ENCODE assay signal across 27 mouse cellular contexts in genomic region chr6:126907378-126907777, GRCm38 (mm10). TPM values are rescaled to one million over a fixed set of nuclear protein-coding genes. Genes with fewer than 3 reads are reported as not detected.
DNase-seq lines count a peak whose midpoint lies in the region; ATAC-seq and TF ChIP-seq lines count a peak whose summit lies in the region.
"Had no signal": no experiment of that assay in that cellular context is flagged by ENCODE, and none has a peak within 500 bp of the region (broad histone marks: within the 10 kb centered on the region; RNA-seq: fewer than 3 reads in every experiment).

No protein-coding gene starts in this region.

- no peaks in the 10 kb centered on the region for H3K36me3 ChIP-seq in embryonic facial prominence, embryonic 14.5 days (ENCODE audit: control insufficient read depth, insufficient read depth, low read length)
- H3K36me3 ChIP-seq in embryonic facial prominence, embryonic 10.5 days (replicated peaks): no peaks in the 10 kb centered on the region
- no peaks in the 10 kb centered on the region for H3K36me3 ChIP-seq in CH12.LX (replicated peaks in 1 of 2; ENCODE audit: control insufficient read depth in 1 of 2, insufficient read depth in 1 of 2, low read length in 1 of 2)
- H3K36me3 ChIP-seq: G1E had no signal

- no peak overlapping the region for H3K4me3 ChIP-seq in embryonic facial prominence, embryonic 14.5 days (ENCODE audit: low read depth, low read length)
- no peak overlapping the region for H3K4me3 ChIP-seq in embryonic facial prominence, embryonic 10.5 days
- peak overlapping the region; percentile 59 to 81 (median 74) for H3K4me3 ChIP-seq in CH12.LX (replicated peaks in 1 of 3; ENCODE audit: low read depth in 2 of 3, low read length in 2 of 3, poor library complexity in 1 of 3)
- no peak overlapping the region for H3K4me3 ChIP-seq in brown adipose tissue, adult 24 weeks (ENCODE audit: insufficient read depth, low read depth, low read length)

- WGBS in embryonic facial prominence, embryonic 14.5 days: 67% methylated on average over 4 of the region's 5 CpGs
- WGBS in embryonic facial prominence, embryonic 10.5 days: 76% methylated on average over 4 of the region's 5 CpGs

- in situ Hi-C loops in CH12.LX (cut with MboI; ENCODE audit: low pct_ligation_motif_present, low pct_unique_long_range_greater_than_20kb, low sequenced_read_pairs): no loop called here

- peak; percentile 4 for DNase-seq in embryonic facial prominence, embryonic 14.5 days (ENCODE audit: low spot score)
- no peak for DNase-seq in embryonic facial prominence, embryonic 10.5 days (ENCODE audit: low spot score)
- peak; percentile 72 for DNase-seq in CH12.LX (ENCODE audit: extremely low read depth)
- no peak for DNase-seq in B cell, adult 2 months
- DNase-seq in thymus, postnatal 4 days: no peak
- DNase-seq: adrenal gland, adult 2 months; adrenal gland, adult 8-10 months; adrenal gland, postnatal 10 days; adrenal gland, postnatal 14 days; adrenal gland, postnatal 25 days; adrenal gland, postnatal 36 days; cerebellum, adult 11 months; cerebellum, adult 11-12 months; cerebellum, adult 18-20 months; cerebellum, adult 2 months; cerebellum, adult 8-10 months; cerebellum, adult 9-10 months had no signal

- H3K79me2 ChIP-seq in CH12.LX (replicated peaks; ENCODE audit: control insufficient read depth, extremely low read depth, insufficient read depth, poor library complexity, severe bottlenecking): 0 out of 2 replicates have a peak, but pooled peaks cover 4% of the 10 kb centered on the region

- H3K27me3 ChIP-seq in embryonic facial prominence, embryonic 14.5 days (replicated peaks; ENCODE audit: control insufficient read depth, insufficient read depth, low read length): no peaks in the 10 kb centered on the region
- H3K27me3 ChIP-seq in embryonic facial prominence, embryonic 10.5 days (replicated peaks; ENCODE audit: low read depth, poor library complexity, severe bottlenecking): no peaks in the 10 kb centered on the region
- H3K27me3 ChIP-seq in CH12.LX (replicated peaks): no peaks in the 10 kb centered on the region
- H3K27me3 ChIP-seq: Patski had no signal

- no peak for TF ChIP-seq RAD21 in CH12.LX (IDR thresholded peaks at IDR 0.05; ENCODE audit: low read depth, low read length)

- H3K4me1 ChIP-seq in embryonic facial prominence, embryonic 14.5 days (ENCODE audit: control insufficient read depth, insufficient read depth, low read length): no peaks in the 10 kb centered on the region
- H3K4me1 ChIP-seq in embryonic facial prominence, embryonic 10.5 days: peaks cover 3% of the 10 kb centered on the region; the same call in 1 of the 2 replicates
- H3K4me1 ChIP-seq in CH12.LX (ENCODE audit: control insufficient read depth in 1 of 2, insufficient read depth in 2 of 2): peaks cover 12 to 34% of the 10 kb centered on the region in 2 experiments; a peak in 3 of 4 replicates
- no peaks in the 10 kb centered on the region for H3K4me1 ChIP-seq in brown adipose tissue, adult 24 weeks (ENCODE audit: control insufficient read depth, insufficient read depth, insufficient read length, low read length)

- TF ChIP-seq POLR2A in CH12.LX (IDR thresholded peaks at IDR 0.05; ENCODE audit: low read depth, low read length): peak; percentile 67

- no peak for TF ChIP-seq CTCF in CH12.LX (conservative IDR thresholded peaks at IDR 0.05 in 1 of 2, IDR thresholded peaks at IDR 0.05 in 1 of 2; ENCODE audit: low read depth in 2 of 2, low read length in 2 of 2)

- TF ChIP-seq EP300 in CH12.LX (IDR thresholded peaks at IDR 0.05; ENCODE audit: low read length): peak; percentile 5; the same call in 1 of the 2 replicates

- H3K4me2 ChIP-seq in embryonic facial prominence, embryonic 14.5 days (ENCODE audit: low read depth, low read length): no peak overlapping the region
- H3K4me2 ChIP-seq in CH12.LX (ENCODE audit: insufficient read depth, low read depth, poor library complexity, severe bottlenecking): peak overlapping the region; percentile 80

- H3K9ac ChIP-seq in embryonic facial prominence, embryonic 14.5 days (ENCODE audit: low read depth, low read length): no peak overlapping the region
- peak overlapping the region; percentile 81 for H3K9ac ChIP-seq in CH12.LX (ENCODE audit: insufficient read depth, low read depth)

- no peak for ATAC-seq in embryonic facial prominence, embryonic 14.5 days (ENCODE audit: low read depth)
- ATAC-seq: activated CD4-positive, CD25-positive, alpha-beta regulatory T cell, adult 4 months; CD4-positive, CD25-positive, alpha-beta regulatory T cell, adult 4 months; Patski had no signal

- dilution Hi-C loops in CH12.LX (cut with MboI; ENCODE audit: extremely low pct_ligation_motif_present, extremely low pct_unique_long_range_greater_than_20kb, low sequenced_read_pairs): no loop called here

- H3K27ac ChIP-seq in embryonic facial prominence, embryonic 14.5 days (replicated peaks; ENCODE audit: low read depth, low read length): no peak overlapping the region
- H3K27ac ChIP-seq in embryonic facial prominence, embryonic 10.5 days (replicated peaks): no peak overlapping the region
- peak overlapping the region; percentile 72 for H3K27ac ChIP-seq in CH12.LX (ENCODE audit: insufficient read depth, low read depth)
- H3K27ac ChIP-seq in brown adipose tissue, adult 24 weeks (replicated peaks; ENCODE audit: low read depth, low read length): peak overlapping the region; percentile 74

- H3K9me3 ChIP-seq in embryonic facial prominence, embryonic 14.5 days (ENCODE audit: control insufficient read depth, low read length): no peaks in the 10 kb centered on the region
- H3K9me3 ChIP-seq in embryonic facial prominence, embryonic 10.5 days: no peaks in the 10 kb centered on the region
- H3K9me3 ChIP-seq in CH12.LX (replicated peaks; ENCODE audit: low read length): no peaks in the 10 kb centered on the region
- H3K9me3 ChIP-seq: G1E had no signal

TF ChIP-seq in CH12.LX, 34 proteins besides CTCF, POLR2A, EP300 and RAD21 (continues in another document):
- TF ChIP-seq GABPA (IDR thresholded peaks at IDR 0.05; ENCODE audit: insufficient replicate concordance, low read depth, low read length) (no peak), MEF2A (IDR thresholded peaks at IDR 0.05; ENCODE audit: borderline replicate concordance, low read depth, low read length) (peak; percentile 13; the same call in 1 of the 2 replicates), POLR2AphosphoS2 (IDR thresholded peaks at IDR 0.05; ENCODE audit: low read depth, low read length) (0 out of 2 replicates have a peak, but pooled peaks have one; percentile 45), MXI1 (IDR thresholded peaks at IDR 0.05; ENCODE audit: low read depth, low read length) (peak; percentile 23; the same call in 1 of the 2 replicates), CHD1 (IDR thresholded peaks at IDR 0.05; ENCODE audit: low read depth, low read length) (peak; percentile 35; the same call in 1 of the 2 replicates), HCFC1 (IDR thresholded peaks at IDR 0.05; ENCODE audit: low read depth, low read length) (peak; percentile 56), SIN3A (IDR thresholded peaks at IDR 0.05; ENCODE audit: low read length) (0 out of 2 replicates have a peak, but pooled peaks have one; percentile 52), NELFE (IDR thresholded peaks at IDR 0.05; ENCODE audit: low read depth, low read length) (peak; percentile 80), ZNF384 (IDR thresholded peaks at IDR 0.05; ENCODE audit: low read depth, low read length) (peak; percentile 80)

RNA-seq across cellular contexts. Expression of gene Dyrk4, which starts 14.3 kb away (rescaled TPM):
- polyA plus RNA-seq in embryonic facial prominence, embryonic 14.5 days (2014; fragmentation: Nextera tagmentation; extraction: Ambion mirVana): 0.30 and 0.35 TPM in 2 replicates
- polyA plus RNA-seq in embryonic facial prominence, embryonic 10.5 days (2016; fragmentation: Nextera tagmentation; extraction: Ambion mirVana): not detected in 2 replicates
- total RNA-seq in CH12.LX (2012; rRNA removed) (8.8 and 13.1 TPM in 2 replicates), CH12.LX (2014; rRNA removed) (7.3 and 7.8 TPM in 2 replicates)
- 30.0 and 30.3 TPM in 2 replicates for polyA plus RNA-seq in CH12.LX (2012; ENCODE audit: insufficient read length, low read depth)
- not detected in 2 replicates for polyA plus RNA-seq in brown adipose tissue, adult 24 weeks (2012; ENCODE audit: insufficient read depth, insufficient read length, missing spikeins)
- total RNA-seq: adrenal gland, adult 18-20 months; adrenal gland, adult 2 months; adrenal gland, adult 8-10 months; adrenal gland, postnatal 25 days; adrenal gland, postnatal 4 days; G1E; MEL had no signal
- polyA plus RNA-seq: adrenal gland, adult 2 months; brain, embryonic 14.5 days; G1E; Patski had no signal

RNA-seq across cellular contexts. Expression of gene Rad51ap1, which starts 32.0 kb away (rescaled TPM):
- polyA plus RNA-seq in embryonic facial prominence, embryonic 14.5 days (2014; fragmentation: Nextera tagmentation; extraction: Ambion mirVana): 41.3 and 47.6 TPM in 2 replicates
- 76.9 and 79.3 TPM in 2 replicates for polyA plus RNA-seq in embryonic facial prominence, embryonic 10.5 days (2016; fragmentation: Nextera tagmentation; extraction: Ambion mirVana)
- total RNA-seq in CH12.LX (2012; rRNA removed) (30.0 and 39.2 TPM in 2 replicates), CH12.LX (2014; rRNA removed) (84.1 and 87.9 TPM in 2 replicates)
- polyA plus RNA-seq in CH12.LX (2012; ENCODE audit: insufficient read length, low read depth): 79.1 and 118 TPM in 2 replicates
- polyA plus RNA-seq in brown adipose tissue, adult 24 weeks (2012; ENCODE audit: insufficient read depth, insufficient read length, missing spikeins): 1.3 TPM in 1 of 2 replicates, not detected in the other

RNA-seq across cellular contexts. Expression of gene D6Wsu163e, which starts 32.4 kb away (rescaled TPM):
- polyA plus RNA-seq in embryonic facial prominence, embryonic 14.5 days (2014; fragmentation: Nextera tagmentation; extraction: Ambion mirVana): 15.2 TPM in 2 replicates
- polyA plus RNA-seq in embryonic facial prominence, embryonic 10.5 days (2016; fragmentation: Nextera tagmentation; extraction: Ambion mirVana): 11.0 and 13.1 TPM in 2 replicates
- total RNA-seq in CH12.LX (2012; rRNA removed) (18.7 and 26.5 TPM in 2 replicates), CH12.LX (2014; rRNA removed) (42.0 and 42.7 TPM in 2 replicates)
- polyA plus RNA-seq in CH12.LX (2012; ENCODE audit: insufficient read length, low read depth): 26.6 and 31.1 TPM in 2 replicates
- 15.9 and 23.6 TPM in 2 replicates for polyA plus RNA-seq in brown adipose tissue, adult 24 weeks (2012; ENCODE audit: insufficient read depth, insufficient read length, missing spikeins)

RNA-seq across cellular contexts. Expression of gene Akap3, which starts 54.5 kb away (rescaled TPM):
- polyA plus RNA-seq in embryonic facial prominence, embryonic 14.5 days (2014; fragmentation: Nextera tagmentation; extraction: Ambion mirVana): 0.12 TPM in 1 of 2 replicates, not detected in the other
- 0.06 and 0.09 TPM in 2 replicates for polyA plus RNA-seq in embryonic facial prominence, embryonic 10.5 days (2016; fragmentation: Nextera tagmentation; extraction: Ambion mirVana)
- 0.63 and 2.0 TPM in 2 replicates for total RNA-seq in CH12.LX (2012; rRNA removed)
- total RNA-seq in CH12.LX (2014; rRNA removed): 1.2 and 1.6 TPM in 2 replicates
- polyA plus RNA-seq in CH12.LX (2012; ENCODE audit: insufficient read length, low read depth): 2.0 TPM in 2 replicates
- polyA plus RNA-seq in brown adipose tissue, adult 24 weeks (2012; ENCODE audit: insufficient read depth, insufficient read length, missing spikeins): not detected in 2 replicates
- total RNA-seq: adrenal gland, adult 18-20 months; adrenal gland, adult 2 months; adrenal gland, adult 8-10 months; adrenal gland, postnatal 14 days; adrenal gland, postnatal 25 days; adrenal gland, postnatal 36 days; adrenal gland, postnatal 4 days; MEL had no signal
- polyA plus RNA-seq: activated CD4-positive, CD25-positive, alpha-beta regulatory T cell, adult 4 months; C2C12; CD4-positive, CD25-positive, alpha-beta regulatory T cell, adult 4 months; G1E; Patski had no signal

RNA-seq across cellular contexts. Expression of gene Ndufa9, which starts 58.4 kb away (rescaled TPM):
- 186 and 187 TPM in 2 replicates for polyA plus RNA-seq in embryonic facial prominence, embryonic 14.5 days (2014; fragmentation: Nextera tagmentation; extraction: Ambion mirVana)
- 192 and 195 TPM in 2 replicates for polyA plus RNA-seq in embryonic facial prominence, embryonic 10.5 days (2016; fragmentation: Nextera tagmentation; extraction: Ambion mirVana)
- total RNA-seq in CH12.LX (2012; rRNA removed) (141 and 159 TPM in 2 replicates), CH12.LX (2014; rRNA removed) (146 and 159 TPM in 2 replicates)
- 151 and 157 TPM in 2 replicates for polyA plus RNA-seq in CH12.LX (2012; ENCODE audit: insufficient read length, low read depth)
- 523 and 772 TPM in 2 replicates for polyA plus RNA-seq in brown adipose tissue, adult 24 weeks (2012; ENCODE audit: insufficient read depth, insufficient read length, missing spikeins)

Comparison
In these comparisons a context has a peak if more than half of its experiments do, and no peak if none do; other contexts are left out.
1. DNase-seq: peak in embryonic facial prominence, embryonic 14.5 days (single experiment) and CH12.LX (single experiment); none in embryonic facial prominence, embryonic 10.5 days (single experiment), B cell, adult 2 months (0 of 2) and thymus, postnatal 4 days (single experiment).
2. H3K27ac ChIP-seq: peak in CH12.LX (single experiment) and brown adipose tissue, adult 24 weeks (single experiment); none in embryonic facial prominence, embryonic 14.5 days (single experiment) and embryonic facial prominence, embryonic 10.5 days (single experiment).
3. H3K4me3 ChIP-seq: peak in CH12.LX (3 of 3); none in embryonic facial prominence, embryonic 14.5 days (single experiment), embryonic facial prominence, embryonic 10.5 days (single experiment) and brown adipose tissue, adult 24 weeks (single experiment).
4. RNA of gene Dyrk4, which starts 14.3 kb away (polyA plus RNA-seq): 30.0 to 30.3 TPM in CH12.LX; 0.30 to 0.35 TPM in embryonic facial prominence, embryonic 14.5 days, not detected in embryonic facial prominence, embryonic 10.5 days and not detected in brown adipose tissue, adult 24 weeks; every median in the first group is over 10 times any median in the second.
5. RNA of gene Rad51ap1, which starts 32.0 kb away (polyA plus RNA-seq): 79.1 to 118 TPM in CH12.LX, 76.9 to 79.3 TPM in embryonic facial prominence, embryonic 10.5 days and 41.3 to 47.6 TPM in embryonic facial prominence, embryonic 14.5 days; 1.3 TPM in brown adipose tissue, adult 24 weeks; every median in the first group is over 10 times any median in the second.